Mouse (Mus musculus) c-Kit-positive CD71-negative TER-119-negative erythroid progenitor cells, embryonic 14.5 days (primary cell): Measurements from ENCODE around the gene Fkbp7.
A peak's percentile ranks its signal among the peaks of the same experiment; 100 is the strongest.

ENCODE experiments used
- DNase-seq: peaks from one replicate; pipeline ENCODE4 v3.0.0-alpha.2; 2013; ENCODE audit warnings: low read depth

Fkbp7 gene

GRCm38 (mm10) chr2:76672966-76673392 is at the start of gene Fkbp7:
Gene Fkbp7 (minus strand): TSS chr2:76673116.
- peak; percentile 84 for DNase-seq

- DNase-seq: no peak
Measured at GRCm38 (mm10) chr2:76719650-76720049, 46.7 kb upstream of the Fkbp7 start.

- no peak for DNase-seq
Measured at GRCm38 (mm10) chr2:76714984-76715383, 42.1 kb upstream of the Fkbp7 start.

GRCm38 (mm10) chr2:76708512-76708911 is 35.6 kb upstream of the Fkbp7 start:
- no peak for DNase-seq

GRCm38 (mm10) chr2:76705655-76706054 is 32.7 kb upstream of the Fkbp7 start:
- DNase-seq: no peak

GRCm38 (mm10) chr2:76702751-76703150 is 29.8 kb upstream of the Fkbp7 start:
- no peak for DNase-seq

GRCm38 (mm10) chr2:76702188-76702587 is 29.3 kb upstream of the Fkbp7 start:
- no peak for DNase-seq

- no peak for DNase-seq
Measured at GRCm38 (mm10) chr2:76695290-76695689, 22.4 kb upstream of the Fkbp7 start.

- no peak for DNase-seq
Measured at GRCm38 (mm10) chr2:76693765-76694164, 20.8 kb upstream of the Fkbp7 start.

- no peak for DNase-seq
Measured at GRCm38 (mm10) chr2:76690436-76691204, 17.7 kb upstream of the Fkbp7 start.

- DNase-seq: no peak
Measured at GRCm38 (mm10) chr2:76688162-76688561, 15.2 kb upstream of the Fkbp7 start.

GRCm38 (mm10) chr2:76687608-76688007 is 14.7 kb upstream of the Fkbp7 start:
- DNase-seq: no peak

GRCm38 (mm10) chr2:76686986-76687385 is 14.1 kb upstream of the Fkbp7 start:
- DNase-seq: no peak

GRCm38 (mm10) chr2:76682301-76682700 is 9.4 kb upstream of the Fkbp7 start:
- no peak for DNase-seq

- no peak for DNase-seq
Measured at GRCm38 (mm10) chr2:76676401-76677226, 3.7 kb upstream of the Fkbp7 start.

- DNase-seq: no peak
Measured at GRCm38 (mm10) chr2:76675949-76676348, 3.0 kb upstream of the Fkbp7 start.

GRCm38 (mm10) chr2:76675451-76675850 is 2.5 kb upstream of the Fkbp7 start:
- no peak for DNase-seq

GRCm38 (mm10) chr2:76674725-76675427 is 2.0 kb upstream of the Fkbp7 start, which contains the start of gene Plekha3:
Gene Plekha3 (plus strand): TSS chr2:76675281.
- DNase-seq: no peak

- no peak for DNase-seq
Measured at GRCm38 (mm10) chr2:76673472-76674081, 661 bp upstream of the Fkbp7 start.

- DNase-seq: no peak
Measured at GRCm38 (mm10) chr2:76672134-76672745, 676 bp downstream of the Fkbp7 start.

- no peak for DNase-seq
Measured at GRCm38 (mm10) chr2:76671641-76672040, 1.3 kb downstream of the Fkbp7 start.

GRCm38 (mm10) chr2:76667200-76667599 is 5.7 kb downstream of the Fkbp7 start:
- DNase-seq: no peak
